Mouse (Mus musculus) heart, postnatal 0 days (tissue): ENCODE data around the gene Plcl1. TPM values are rescaled to one million over a fixed set of nuclear protein-coding genes. Genes with fewer than 3 reads are reported as not detected.

Experiments
- ATAC-seq: fragments of 200-750 bp; cut with Nextera tagmentation; 2 replicates; pipeline ENCODE4 v1.8.0; 2017; ENCODE audit warnings: low read depth, moderate number of reproducible peaks, moderate library complexity; ENCODE audit not compliant: insufficient read depth
- DNase-seq: peaks from one replicate; pipeline ENCODE4 v3.0.0-alpha.2; 2016; ENCODE audit warnings: low spot score
- H3K27ac ChIP-seq: fragments of 300-500 bp; sonication (generic); 2 replicates; pipeline ENCODE4 v1.5.1; 2014; ENCODE audit warnings: low read depth, mild to moderate bottlenecking
- H3K27me3 ChIP-seq: fragments of 300-500 bp; sonication (generic); 2 replicates; pipeline ENCODE4 v1.6.1; 2014; ENCODE audit warnings: low read length, mixed read lengths; ENCODE audit not compliant: control insufficient read depth, insufficient read depth
- H3K36me3 ChIP-seq: fragments of 300-500 bp; sonication (generic); replicated peaks from 2 replicates; pipeline ENCODE4 v1.6.1; 2014; ENCODE audit warnings: low read length, mixed read lengths; ENCODE audit not compliant: control insufficient read depth, insufficient read depth
- H3K4me1 ChIP-seq: fragments of 300-500 bp; sonication (generic); 2 replicates; pipeline ENCODE4 v1.6.1; 2014; ENCODE audit warnings: antibody characterized with exemption; ENCODE audit not compliant: control insufficient read depth, insufficient read depth
- H3K4me2 ChIP-seq: fragments of 300-500 bp; sonication (generic); 2 replicates; pipeline ENCODE4 v1.6.1; 2014; ENCODE audit warnings: low read depth, mild to moderate bottlenecking, low read length, moderate library complexity
- H3K4me3 ChIP-seq: fragments of 300-500 bp; sonication (generic); 2 replicates; pipeline ENCODE4 v1.5.1; 2014; ENCODE audit warnings: low read depth, low read length
- H3K9ac ChIP-seq: fragments of 300-500 bp; sonication (generic); replicated peaks from 2 replicates; pipeline ENCODE4 v1.6.1; 2014; ENCODE audit warnings: low read depth, low read length, mixed read lengths
- H3K9me3 ChIP-seq: fragments of 300-500 bp; sonication (generic); replicated peaks from 2 replicates; pipeline ENCODE4 v1.6.1; 2016; ENCODE audit warnings: low read length; ENCODE audit not compliant: control insufficient read depth
- CTCF ChIP-seq: IDR thresholded peaks from 2 replicates; pipeline ENCODE4 v1.5.1; 2016; ENCODE audit warnings: antibody characterized with exemption, control low read depth, low read depth
- EP300 ChIP-seq: IDR thresholded peaks from 2 replicates; pipeline ENCODE4 v1.6.1; 2016; ENCODE audit warnings: antibody characterized with exemption, low read depth
- WGBS: fragments of 180-500 bp; shearing (Covaris S2); extraction: QIAGEN DNeasy Blood & Tissue Kit; methylation state at CpG from one replicate; pipeline ENCODE4 v1.1.7; 2014; 5-methylcytosine and 5-hydroxymethylcytosine counted together
- polyA plus RNA-seq: library from polyadenylated mRNA; unstranded; fragments of >200 nt; fragmentation: Nextera tagmentation; extraction: Ambion mirVana; gene quantifications from 2 replicates; pipeline ENCODE4 v1.2.1, GENCODE M21; 2015
- total RNA-seq: library from RNA; depleted of rRNA; stranded (reverse); fragments of >200 nt; gene quantifications from 2 replicates; pipeline ENCODE4 v1.2.3, GENCODE M21; 2014; ENCODE audit warnings: low replicate concordance

Plcl1 gene
- total and polyA plus RNA-seq, 2 experiments from 2014 or later, result 0.11 to 1.2 TPM

- ATAC-seq (no peak), DNase-seq (no peak)
- Histone ChIP-seq H3K36me3 (no peaks in the 10 kb centered on the region), H3K9me3 (no peaks in the 10 kb centered on the region), H3K27me3 (no peaks in the 10 kb centered on the region), H3K4me3 (no peak overlapping the region), H3K27ac (no peak overlapping the region), H3K4me1 (no peaks in the 10 kb centered on the region), H3K9ac (no peak overlapping the region), H3K4me2 (no peak overlapping the region)
- TF ChIP-seq EP300 (no peak), CTCF (no peak)
- 82% methylated on average over 9 of the region's 9 CpGs for WGBS
Observed at GRCm38 (mm10) chr1:55559998-55560397, 154.3 kb downstream of the Plcl1 start.

GRCm38 (mm10) chr1:55565933-55566332 lies 160.2 kb downstream of the Plcl1 start:
- H3K27ac ChIP-seq, result no peak overlapping the region
- TF ChIP-seq CTCF, result no peak
- TF ChIP-seq EP300, result no peak
- H3K27me3 ChIP-seq, result no peaks in the 10 kb centered on the region
- H3K4me3 ChIP-seq, result no peak overlapping the region
- WGBS, result 76% methylated on average over 6 of the region's 6 CpGs
- ATAC-seq (no peak), DNase-seq (no peak)
- no peaks in the 10 kb centered on the region for H3K9me3 ChIP-seq
- no peak overlapping the region for H3K9ac ChIP-seq
- H3K36me3 ChIP-seq, result no peaks in the 10 kb centered on the region
- H3K4me1 ChIP-seq, result 0 out of 2 replicates have a peak, but pooled peaks cover 7% of the 10 kb centered on the region
- H3K4me2 ChIP-seq, result no peak overlapping the region

- TF ChIP-seq EP300 (no peak), CTCF (no peak)
- H3K4me2 ChIP-seq, result no peak overlapping the region
- H3K27ac ChIP-seq, result no peak overlapping the region
- ATAC-seq (no peak), DNase-seq (no peak)
- no peak overlapping the region for H3K9ac ChIP-seq
- 68% methylated on average over 5 of the region's 5 CpGs for WGBS
- no peaks in the 10 kb centered on the region for H3K9me3 ChIP-seq
- no peak overlapping the region for H3K4me3 ChIP-seq
- no peaks in the 10 kb centered on the region for H3K36me3 ChIP-seq
- H3K4me1 ChIP-seq, result 0 out of 2 replicates have a peak, but pooled peaks cover 7% of the 10 kb centered on the region
- H3K27me3 ChIP-seq, result no peaks in the 10 kb centered on the region
Observed at GRCm38 (mm10) chr1:55567801-55568360, 162.2 kb downstream of the Plcl1 start.

- ATAC-seq (no peak), DNase-seq (no peak)
- Histone ChIP-seq H3K9me3 (no peaks in the 10 kb centered on the region), H3K36me3 (no peaks in the 10 kb centered on the region), H3K9ac (no peak overlapping the region), H3K27ac (no peak overlapping the region), H3K4me1 (0 out of 2 replicates have a peak, but pooled peaks cover 7% of the 10 kb centered on the region), H3K27me3 (no peaks in the 10 kb centered on the region), H3K4me2 (no peak overlapping the region), H3K4me3 (no peak overlapping the region)
- TF ChIP-seq CTCF, result no peak
- no peak for TF ChIP-seq EP300
- 59% methylated on average over 5 of the region's 5 CpGs for WGBS
Observed at GRCm38 (mm10) chr1:55570225-55570624, 164.5 kb downstream of the Plcl1 start.

- Histone ChIP-seq H3K9me3 (no peaks in the 10 kb centered on the region), H3K27ac (no peak overlapping the region), H3K36me3 (no peaks in the 10 kb centered on the region), H3K9ac (no peak overlapping the region), H3K27me3 (no peaks in the 10 kb centered on the region), H3K4me3 (no peak overlapping the region), H3K4me2 (no peak overlapping the region), H3K4me1 (0 out of 2 replicates have a peak, but pooled peaks cover 7% of the 10 kb centered on the region)
- WGBS, result 73% methylated on average over 4 of the region's 4 CpGs
- DNase-seq (no peak), ATAC-seq (no peak)
- TF ChIP-seq CTCF (no peak), EP300 (no peak)
Observed at GRCm38 (mm10) chr1:55571399-55571798, 165.7 kb downstream of the Plcl1 start.

- no peak overlapping the region for H3K4me2 ChIP-seq
- no peaks in the 10 kb centered on the region for H3K27me3 ChIP-seq
- ATAC-seq (no peak), DNase-seq (no peak)
- no peak overlapping the region for H3K27ac ChIP-seq
- H3K9me3 ChIP-seq, result no peaks in the 10 kb centered on the region
- H3K4me1 ChIP-seq, result 0 out of 2 replicates have a peak, but pooled peaks cover 7% of the 10 kb centered on the region
- TF ChIP-seq EP300, result no peak
- no peak for TF ChIP-seq CTCF
- no peak overlapping the region for H3K9ac ChIP-seq
- no peak overlapping the region for H3K4me3 ChIP-seq
- H3K36me3 ChIP-seq, result no peaks in the 10 kb centered on the region
Observed at GRCm38 (mm10) chr1:55572202-55572601, 166.5 kb downstream of the Plcl1 start.
